Mouse (Mus musculus) myocyte (in vitro differentiated cells): ENCODE data around the gene Olfr384. TPM values are rescaled to one million over a fixed set of nuclear protein-coding genes. Genes with fewer than 3 reads are reported as not detected.
"Not testable (repeated sequence)": the region's sequence is repeated elsewhere in the genome, so short reads cannot be mapped to it uniquely, and the experiment has no call there.

Experiments used
- H3K27me3 ChIP-seq: one replicate; pipeline ENCODE4 v1.6.1; 2011; ENCODE audit not compliant: control insufficient read depth, insufficient read depth, insufficient read length
- H3K36me3 ChIP-seq: one replicate; pipeline ENCODE4 v1.6.1; 2011; ENCODE audit not compliant: control insufficient read depth, insufficient read depth
- H3K4me2 ChIP-seq: one replicate; pipeline ENCODE4 v1.6.1; 2011; ENCODE audit warnings: low read depth, control low read depth
- H3K4me3 ChIP-seq: one replicate; pipeline ENCODE4 v1.5.1; 2011; ENCODE audit warnings: mild to moderate bottlenecking, control low read depth, moderate library complexity
- H3K79me2 ChIP-seq: one replicate; pipeline ENCODE4 v1.6.1; 2011; ENCODE audit not compliant: control insufficient read depth, insufficient read depth
- H3ac ChIP-seq: one replicate; pipeline ENCODE4 v1.6.1; 2011; ENCODE audit not compliant: control insufficient read depth, insufficient read length
- CEBPB ChIP-seq: IDR thresholded peaks from 2 replicates; pipeline ENCODE4 v1.6.1; 2011; ENCODE audit warnings: mild to moderate bottlenecking, moderate library complexity; ENCODE audit not compliant: poor library complexity, insufficient read depth, severe bottlenecking
- E2F4 ChIP-seq: IDR thresholded peaks from one replicate; pipeline ENCODE4 v1.6.1; 2011; ENCODE audit warnings: mild to moderate bottlenecking, control low read depth, moderate library complexity; ENCODE audit not compliant: insufficient read depth
- MAX ChIP-seq: IDR thresholded peaks from one replicate; pipeline ENCODE4 v1.6.1; 2011; ENCODE audit warnings: low read depth, mild to moderate bottlenecking, control low read depth
- MYOD1 ChIP-seq, 3 experiments: IDR thresholded peaks; one replicate each; pipeline ENCODE4 v1.6.1; 2011; ENCODE audit warnings: control low read depth in 2 of 3, low read depth in 2 of 3, mild to moderate bottlenecking in 2 of 3, moderate library complexity in 1 of 3; ENCODE audit not compliant: insufficient read length in 2 of 3, control insufficient read depth in 1 of 3
- MYOG ChIP-seq, 3 experiments: IDR thresholded peaks; one replicate each; pipeline ENCODE4 v1.6.1; 2011; ENCODE audit warnings: control low read depth in 2 of 3, low read depth in 2 of 3, mild to moderate bottlenecking in 2 of 3; ENCODE audit not compliant: insufficient read length in 2 of 3, control insufficient read depth in 1 of 3, insufficient read depth in 1 of 3
- POLR2A ChIP-seq: IDR thresholded peaks from one replicate; pipeline ENCODE4 v1.6.1; 2011; ENCODE audit warnings: low read depth, mild to moderate bottlenecking, control low read depth, moderate library complexity; ENCODE audit not compliant: insufficient read length
- POLR2AphosphoS2 ChIP-seq: IDR thresholded peaks from one replicate; pipeline ENCODE4 v1.6.1; 2011; ENCODE audit warnings: low read depth, control low read depth; ENCODE audit not compliant: insufficient read length
- REST ChIP-seq: IDR thresholded peaks from one replicate; pipeline ENCODE4 v1.6.1; 2011; ENCODE audit warnings: mild to moderate bottlenecking, control low read depth, moderate library complexity; ENCODE audit not compliant: insufficient read depth, insufficient read length
- SRF ChIP-seq: IDR thresholded peaks from one replicate; pipeline ENCODE4 v1.6.1; 2011; ENCODE audit warnings: low read depth; ENCODE audit not compliant: control insufficient read depth, insufficient read length
- TCF12 ChIP-seq: IDR thresholded peaks from one replicate; pipeline ENCODE4 v1.6.1; 2011; ENCODE audit warnings: mild to moderate bottlenecking, control low read depth; ENCODE audit not compliant: poor library complexity, insufficient read depth, severe bottlenecking
- TCF3 ChIP-seq: IDR thresholded peaks from one replicate; pipeline ENCODE4 v1.6.1; 2011; ENCODE audit warnings: low read depth, control low read depth; ENCODE audit not compliant: insufficient read length
- USF1 ChIP-seq: IDR thresholded peaks from one replicate; pipeline ENCODE4 v1.6.1; 2011; ENCODE audit warnings: low read depth, mild to moderate bottlenecking, control low read depth, moderate library complexity
- polyA plus RNA-seq: library from polyadenylated mRNA; unstranded; fragments of >200 nt; fragmentation: generic; extraction: Trizol; gene quantifications from one replicate; pipeline ENCODE4 v1.2.1, GENCODE M21; 2012; ENCODE audit warnings: missing spikeins

Gene Olfr384
- not detected for polyA plus RNA-seq

DNA sequence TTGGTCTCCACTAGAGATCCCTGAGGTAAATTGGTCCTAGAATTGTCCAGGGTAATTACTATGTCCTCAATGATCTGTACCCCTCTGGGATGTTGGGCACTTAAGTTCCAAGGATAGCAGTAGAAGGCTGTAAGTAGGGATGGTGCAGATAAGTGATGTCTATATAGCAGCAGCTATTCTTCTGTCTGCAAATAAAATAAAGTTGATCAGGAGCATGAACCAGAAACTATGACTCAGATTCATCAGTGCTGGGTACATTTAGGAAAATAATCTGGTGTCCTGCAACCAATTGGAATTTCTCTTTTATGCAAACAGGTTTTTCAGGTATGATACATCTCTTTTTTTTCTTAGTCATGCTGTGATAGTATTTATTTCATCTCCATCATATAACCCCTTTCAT lies at the start of gene Olfr384:
Gene Olfr384, plus strand, starts transcription at position 301 of the 400 bp plus-strand sequence.
- Histone ChIP-seq H3K4me3 (no peak within 1 kb of the TSS), H3ac (no peak within 1 kb of the TSS), H3K79me2 (no peaks in the 10 kb centered on the region), H3K4me2 (no peak within 1 kb of the TSS), H3K27me3 (no peaks in the 10 kb centered on the region), H3K36me3 (no peaks in the 10 kb centered on the region)
- no peak for TF ChIP-seq REST

- Histone ChIP-seq H3K36me3 (no peaks in the 10 kb centered on the region), H3K4me2 (no peak overlapping the region), H3K27me3 (no peaks in the 10 kb centered on the region), H3K79me2 (no peaks in the 10 kb centered on the region), H3K4me3 (no peak overlapping the region), H3ac (no peak overlapping the region)
- TF ChIP-seq SRF (no peak), E2F4 (no peak), TCF3 (no peak)
These were observed 18.5 kb upstream of the Olfr384 start for GRCm38 (mm10) chr11:73579871-73580270.

GRCm38 (mm10) chr11:73583188-73583587 lies 15.2 kb upstream of the Olfr384 start:
- not testable (repeated sequence) for H3K79me2 ChIP-seq, H3K4me2 ChIP-seq, H3ac ChIP-seq, H3K27me3 ChIP-seq, H3K4me3 ChIP-seq, H3K36me3 ChIP-seq

DNA sequence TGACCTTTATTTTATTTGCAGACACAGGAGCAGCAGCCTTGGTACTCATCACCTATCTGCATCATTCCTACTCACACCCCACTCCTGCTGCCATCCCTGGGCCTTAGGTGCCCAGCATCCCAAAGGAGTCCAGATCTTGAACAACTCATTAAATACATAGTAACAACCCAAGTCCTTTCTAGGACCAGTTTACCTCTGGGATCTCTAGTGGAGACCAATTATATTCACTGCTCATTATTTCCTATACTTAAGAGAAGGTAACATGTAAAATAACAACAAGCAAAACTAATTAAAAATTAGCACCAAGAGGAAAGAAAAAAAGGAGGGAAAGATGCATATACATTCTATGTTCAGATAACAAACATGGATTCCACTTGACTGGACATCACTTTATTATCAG lies 5.5 kb upstream of the Olfr384 start, which contains the start of gene Olfr385:
Gene Olfr385, minus strand, starts transcription at position 101 of the 400 bp plus-strand sequence.
- no peak within 1 kb of the TSS for H3K4me3 ChIP-seq
- no peak within 1 kb of the TSS for H3ac ChIP-seq
- H3K4me2 ChIP-seq: no peak within 1 kb of the TSS
- H3K36me3 ChIP-seq: no peaks in the 10 kb centered on the region
- no peak for TF ChIP-seq POLR2AphosphoS2
- TF ChIP-seq REST: no peak
- TF ChIP-seq SRF: no peak
- no peak for TF ChIP-seq CEBPB
- no peak for TF ChIP-seq MYOD1 (IDR thresholded peaks at IDR 0.05; ENCODE audit: control insufficient read depth in 1 of 3, insufficient read length in 2 of 3, low read depth in 2 of 3)
- TF ChIP-seq POLR2A: no peak
- no peak for TF ChIP-seq MYOG (IDR thresholded peaks at IDR 0.05; ENCODE audit: control insufficient read depth in 1 of 3, insufficient read depth in 1 of 3, insufficient read length in 2 of 3, low read depth in 2 of 3)
- TF ChIP-seq USF1: no peak
- no peak for TF ChIP-seq TCF3
- no peak for TF ChIP-seq MAX
- TF ChIP-seq E2F4: no peak
- TF ChIP-seq TCF12: no peak
- H3K27me3 ChIP-seq: no peaks in the 10 kb centered on the region
- no peaks in the 10 kb centered on the region for H3K79me2 ChIP-seq

Other genes with a start within 250 kb of the Olfr384 start
- gene Olfr20, start 247.8 kb upstream of the Olfr384 start, polyA plus RNA-seq: not detected
- gene Olfr376, start 227.3 kb upstream of the Olfr384 start, polyA plus RNA-seq: not detected
- gene Olfr1, start 199.0 kb upstream of the Olfr384 start, polyA plus RNA-seq: not detected
- gene Olfr378, start 170.1 kb upstream of the Olfr384 start, polyA plus RNA-seq: not detected
- not detected for gene Olfr380, start 141.1 kb upstream of the Olfr384 start, polyA plus RNA-seq
- not detected for gene Olfr381, start 107.0 kb upstream of the Olfr384 start, polyA plus RNA-seq
- not detected for gene Olfr382, start 81.4 kb upstream of the Olfr384 start, polyA plus RNA-seq
- not detected for gene Olfr385, start 5.6 kb upstream of the Olfr384 start, polyA plus RNA-seq
- gene Zfp735, start 90.2 kb downstream of the Olfr384 start, polyA plus RNA-seq: not detected
- not detected for gene Olfr389, start 182.1 kb downstream of the Olfr384 start, polyA plus RNA-seq
- not detected for gene Olfr390, start 184.4 kb downstream of the Olfr384 start, polyA plus RNA-seq
- gene Olfr391-ps, start 204.5 kb downstream of the Olfr384 start, polyA plus RNA-seq: not detected
- not detected for gene Olfr392, start 218.5 kb downstream of the Olfr384 start, polyA plus RNA-seq